Mouse (Mus musculus) right cerebral cortex, postnatal 10 days (tissue): ENCODE results near the gene Dnah7c.

Experiments
- DNase-seq, 2 experiments: peaks; one replicate each; pipeline ENCODE4 v3.0.0; 2021; ENCODE audit warnings: low spot score in 2 of 2

Dnah7c gene

DNA sequence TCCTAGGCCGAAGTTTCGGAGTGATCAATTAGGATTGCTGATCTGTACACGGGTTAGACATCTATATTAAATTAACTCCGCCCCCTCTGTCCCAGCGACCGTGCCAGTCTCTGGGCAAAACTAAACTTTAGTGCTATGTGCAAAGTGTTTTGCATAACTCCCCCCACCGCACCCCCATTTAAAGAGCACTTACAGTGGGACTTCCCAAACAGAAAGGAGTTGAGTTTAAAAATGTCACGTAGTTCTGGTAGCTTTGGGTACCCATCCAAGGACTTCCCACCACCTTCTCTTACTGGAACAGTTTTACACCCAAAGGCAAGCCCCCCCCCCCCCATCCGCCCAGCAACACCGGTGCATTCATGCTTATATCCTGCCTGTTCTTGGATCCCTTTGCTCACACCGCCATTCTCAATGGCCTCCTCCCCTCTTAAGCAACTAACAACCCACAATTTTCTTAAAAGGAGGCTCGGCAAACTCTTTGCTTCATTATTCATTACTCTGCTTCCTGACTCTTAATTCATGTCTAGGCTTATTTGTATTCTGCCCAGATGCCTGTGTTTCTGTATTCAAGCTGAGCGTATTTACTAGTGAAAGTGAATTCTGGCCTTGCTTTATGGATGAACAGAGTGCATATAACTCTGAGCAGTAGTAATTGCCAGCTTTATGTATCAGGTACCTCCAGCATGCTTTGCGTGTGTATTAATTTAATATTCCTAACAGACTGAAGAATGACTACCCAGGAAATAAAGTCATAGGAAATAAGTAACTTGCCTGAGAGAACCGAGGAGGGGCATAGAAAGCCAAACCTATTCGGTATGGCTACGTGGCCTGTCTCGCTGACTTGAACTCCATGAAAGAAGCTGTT, 428.9 kb downstream of the Dnah7c start:
- DNase-seq: no peak

DNA sequence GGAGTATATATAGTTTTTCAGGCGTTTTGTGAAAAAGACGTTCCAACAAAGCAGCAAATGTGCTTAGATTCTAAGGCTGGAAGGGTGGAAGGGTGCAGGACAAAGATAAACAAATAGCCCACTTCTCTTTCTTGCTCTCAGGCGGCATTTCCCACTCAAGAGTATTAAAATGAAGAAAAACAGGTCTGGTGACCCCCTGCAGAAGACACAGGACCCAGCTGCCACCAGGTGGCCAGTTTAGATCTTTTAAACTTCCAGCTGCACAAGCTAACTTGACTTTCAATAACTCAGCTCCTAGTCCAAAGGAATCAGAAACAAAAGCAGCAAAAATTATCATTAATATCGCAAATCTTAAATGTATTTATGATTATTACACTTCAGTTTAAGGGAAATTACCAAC, 431.1 kb downstream of the Dnah7c start:
- DNase-seq: no peak
